Mouse (Mus musculus) limb, embryonic 12.5 days (tissue): ENCODE data around the gene H2al2b. TPM values are rescaled to one million over a fixed set of nuclear protein-coding genes. Genes with fewer than 3 reads are reported as not detected.
"Not testable (repeated sequence)": the region's sequence is repeated elsewhere in the genome, so short reads cannot be mapped to it uniquely, and the experiment has no call there.

Source experiments
- ATAC-seq: fragments of 200-750 bp; cut with Nextera tagmentation; 2 replicates; pipeline ENCODE4 v1.8.0; 2017; ENCODE audit warnings: low read depth, moderate TSS enrichment; ENCODE audit not compliant: insufficient number of reproducible peaks, insufficient read depth, low FRiP score, low TSS enrichment
- H3K27ac ChIP-seq: fragments of 300-500 bp; sonication (generic); 2 replicates; pipeline ENCODE4 v1.5.1; 2016; ENCODE audit warnings: mild to moderate bottlenecking, moderate library complexity
- H3K27me3 ChIP-seq: fragments of 300-500 bp; sonication (generic); 2 replicates; pipeline ENCODE4 v1.6.1; 2016; ENCODE audit warnings: mild to moderate bottlenecking, moderate library complexity
- H3K36me3 ChIP-seq: fragments of 300-500 bp; sonication (generic); 2 replicates; pipeline ENCODE4 v1.6.1; 2016; ENCODE audit warnings: mild to moderate bottlenecking, moderate library complexity
- H3K4me1 ChIP-seq: fragments of 300-500 bp; sonication (generic); replicated peaks from 2 replicates; pipeline ENCODE4 v1.6.1; 2016
- H3K4me2 ChIP-seq: fragments of 300-500 bp; sonication (generic); 2 replicates; pipeline ENCODE4 v1.6.1; 2016; ENCODE audit warnings: mild to moderate bottlenecking, moderate library complexity
- H3K4me3 ChIP-seq: fragments of 300-500 bp; sonication (generic); replicated peaks from 2 replicates; pipeline ENCODE4 v1.5.1; 2016; ENCODE audit warnings: mild to moderate bottlenecking
- H3K9ac ChIP-seq: fragments of 300-500 bp; sonication (generic); replicated peaks from 2 replicates; pipeline ENCODE4 v1.6.1; 2016; ENCODE audit warnings: mild to moderate bottlenecking, moderate library complexity
- H3K9me3 ChIP-seq: fragments of 300-500 bp; sonication (generic); 2 replicates; pipeline ENCODE4 v1.6.1; 2016; ENCODE audit warnings: mild to moderate bottlenecking, moderate library complexity
- WGBS: fragments of 180-500 bp; shearing (Covaris S2); methylation state at CpG from one replicate; pipeline ENCODE4 v1.1.7; 2016; 5-methylcytosine and 5-hydroxymethylcytosine counted together
- polyA plus RNA-seq: library from polyadenylated mRNA; unstranded; fragments of >200 nt; fragmentation: Nextera tagmentation; extraction: Ambion mirVana; gene quantifications from 2 replicates; pipeline ENCODE4 v1.2.1, GENCODE M21; 2016

H2al2b gene
- polyA plus RNA-seq, result not detected in 2 replicates

DNA sequence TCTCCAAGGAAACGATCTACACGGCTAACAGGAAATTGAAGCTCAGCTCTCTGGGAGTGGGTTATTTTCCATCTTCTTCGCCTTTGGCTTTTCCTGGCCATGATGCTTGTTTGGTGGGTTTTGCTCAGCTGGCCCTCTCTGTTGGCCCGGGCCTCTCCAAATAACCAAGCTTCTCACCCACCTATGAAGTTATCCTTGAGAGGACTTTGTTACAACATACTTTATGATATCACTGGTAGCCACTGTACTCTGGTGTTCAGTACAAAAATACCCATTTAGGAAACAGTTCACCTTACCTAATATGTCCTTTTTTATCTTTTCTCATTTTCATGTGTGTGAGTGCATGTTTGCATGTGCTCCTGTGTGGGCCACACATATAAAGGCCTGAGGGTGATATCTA is at the start of gene H2al2b:
Gene H2al2b (minus strand): TSS at position 101 of the 400 bp plus-strand sequence.
- WGBS, result no CpG with 5 or more reads among the region's 4 CpGs
- H3K36me3 ChIP-seq, H3K27me3 ChIP-seq, H3K4me1 ChIP-seq, H3K9ac ChIP-seq, H3K4me3 ChIP-seq, H3K9me3 ChIP-seq, ATAC-seq, H3K4me2 ChIP-seq, H3K27ac ChIP-seq: not testable (repeated sequence)

Other genes with a start within 250 kb of the H2al2b start
- gene H2al2c, start 121.6 kb downstream of the H2al2b start, polyA plus RNA-seq, result not detected in 2 replicates
- gene Sry, start 57.0 kb downstream of the H2al2b start, polyA plus RNA-seq, result not detected in 2 replicates
- gene Gm4064, start 75.5 kb upstream of the H2al2b start, polyA plus RNA-seq, result not detected in 2 replicates
- not detected in 2 replicates for gene Rbmy, start 110.0 kb upstream of the H2al2b start, polyA plus RNA-seq
- gene Gm10256, start 110.0 kb upstream of the H2al2b start, polyA plus RNA-seq, result not detected in 2 replicates
- gene Gm10352, start 180.3 kb upstream of the H2al2b start, polyA plus RNA-seq, result not detected in 2 replicates
- not detected in 2 replicates for gene Gm29289, start 211.9 kb upstream of the H2al2b start, polyA plus RNA-seq